Mouse (Mus musculus) retina, postnatal 1 day (tissue): ENCODE results near the gene Asb10.
"Not testable (repeated sequence)": the region's sequence is repeated elsewhere in the genome, so short reads cannot be mapped to it uniquely, and the experiment has no call there.

Experiments
- DNase-seq: peaks from one replicate; pipeline ENCODE4 v3.0.0-alpha.2; 2012

Asb10 gene

DNA sequence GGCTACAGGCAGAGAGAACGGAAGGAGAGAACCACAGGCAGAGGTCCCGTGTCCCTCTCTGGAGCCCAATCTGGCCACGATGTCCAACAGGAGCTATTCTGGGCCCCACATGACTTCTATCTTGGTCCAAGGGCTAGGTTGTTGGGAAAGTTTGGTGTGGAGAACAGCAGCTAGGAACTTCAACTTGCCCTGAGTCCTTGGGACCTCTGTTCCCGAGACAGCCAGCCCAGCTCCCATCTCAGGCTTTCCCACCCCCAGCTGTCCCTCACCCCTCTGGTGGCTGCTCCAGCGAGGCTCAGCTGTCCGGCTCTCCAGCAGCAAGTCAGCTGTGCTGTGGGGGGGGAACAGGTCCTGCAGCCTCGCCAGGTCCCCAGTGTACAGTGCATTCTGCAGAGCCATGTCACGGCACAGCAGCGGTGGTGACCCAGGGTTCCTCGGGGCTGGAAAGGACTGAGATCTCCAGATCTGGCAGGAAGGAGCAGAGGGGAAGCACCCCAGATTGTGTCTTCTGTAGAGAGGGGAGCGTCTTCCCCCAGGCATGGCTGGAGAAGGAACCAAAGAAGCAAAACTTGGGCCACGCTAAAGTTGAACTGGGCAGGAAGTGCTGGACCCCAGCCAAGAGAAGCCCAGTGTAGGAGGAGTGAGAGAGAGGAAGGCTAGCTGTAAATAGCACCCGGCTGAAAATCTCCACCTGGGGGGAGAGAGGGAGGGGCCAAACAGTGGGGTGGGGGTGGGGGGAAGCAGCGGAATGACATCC lies at the start of gene Asb10:
TSS of gene Asb10 (minus strand) at position 592 of the 757 bp plus-strand sequence.
- DNase-seq, result no peak

DNA sequence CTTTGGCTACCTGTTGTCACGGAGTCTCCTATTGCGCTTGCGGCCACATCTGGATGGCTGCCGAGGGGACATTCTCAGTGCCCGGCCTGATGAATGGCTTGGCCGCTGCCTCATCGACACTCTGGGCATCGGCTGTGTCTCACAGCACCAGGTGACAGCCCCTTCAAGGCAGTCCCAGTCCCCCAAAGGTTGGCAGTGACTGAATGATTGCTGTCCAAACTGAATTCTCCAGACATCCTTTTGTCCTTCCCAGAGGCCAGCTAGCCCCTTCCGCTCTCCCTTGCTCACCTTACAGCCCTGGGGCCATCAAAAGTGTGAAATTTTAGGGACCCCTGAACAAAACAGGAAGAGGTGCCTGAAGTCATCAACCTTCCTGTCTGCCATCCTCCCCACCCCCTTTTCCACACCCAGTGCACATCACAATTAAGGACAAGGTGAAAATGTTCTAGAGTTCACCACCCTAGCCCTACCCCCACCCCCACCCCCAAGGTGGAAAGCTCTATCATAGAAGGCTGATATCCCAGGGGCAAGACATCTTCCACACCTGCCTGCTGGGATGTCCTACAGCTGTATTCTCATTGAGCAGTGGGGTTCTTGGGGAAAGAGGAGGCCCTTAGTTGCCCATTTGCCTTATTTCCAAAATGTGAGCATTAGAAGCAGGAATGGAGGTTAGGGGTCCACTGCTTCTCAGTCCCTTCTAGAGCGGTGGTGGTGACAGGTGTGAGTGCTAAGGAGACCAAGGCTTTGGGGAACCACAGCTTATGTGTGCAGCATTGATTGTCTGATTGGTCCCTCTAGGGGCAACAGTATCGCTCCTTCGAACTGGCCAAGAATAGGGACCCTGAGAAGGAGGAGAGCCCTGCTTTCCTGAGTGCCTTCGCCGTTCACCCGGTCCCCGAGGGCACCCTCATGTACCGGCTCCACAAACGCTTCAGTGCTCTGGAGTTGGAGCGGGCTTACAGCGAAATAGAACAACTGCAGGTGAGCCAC lies 49.0 kb upstream of the Asb10 start:
- DNase-seq, result no peak

DNA sequence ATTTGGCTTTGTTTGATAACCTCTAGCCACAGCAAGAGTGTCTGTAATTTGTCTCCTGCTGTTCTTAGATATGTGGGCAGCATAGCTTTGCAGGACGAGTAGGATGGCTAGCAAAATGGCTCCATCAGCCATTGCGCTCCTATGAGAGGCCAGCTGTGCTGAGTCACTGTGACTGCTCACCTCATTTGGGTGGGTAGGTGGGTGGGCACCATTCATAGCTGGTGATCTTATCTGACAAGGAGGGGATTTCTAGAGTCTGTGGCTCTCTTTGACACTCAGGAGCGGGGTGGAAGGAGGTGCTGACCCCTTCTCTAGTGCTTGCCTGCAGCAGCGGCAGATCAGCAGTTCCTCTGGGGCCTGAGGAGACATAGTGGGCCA lies 46.4 kb upstream of the Asb10 start:
- DNase-seq, result peak; percentile 35

DNA sequence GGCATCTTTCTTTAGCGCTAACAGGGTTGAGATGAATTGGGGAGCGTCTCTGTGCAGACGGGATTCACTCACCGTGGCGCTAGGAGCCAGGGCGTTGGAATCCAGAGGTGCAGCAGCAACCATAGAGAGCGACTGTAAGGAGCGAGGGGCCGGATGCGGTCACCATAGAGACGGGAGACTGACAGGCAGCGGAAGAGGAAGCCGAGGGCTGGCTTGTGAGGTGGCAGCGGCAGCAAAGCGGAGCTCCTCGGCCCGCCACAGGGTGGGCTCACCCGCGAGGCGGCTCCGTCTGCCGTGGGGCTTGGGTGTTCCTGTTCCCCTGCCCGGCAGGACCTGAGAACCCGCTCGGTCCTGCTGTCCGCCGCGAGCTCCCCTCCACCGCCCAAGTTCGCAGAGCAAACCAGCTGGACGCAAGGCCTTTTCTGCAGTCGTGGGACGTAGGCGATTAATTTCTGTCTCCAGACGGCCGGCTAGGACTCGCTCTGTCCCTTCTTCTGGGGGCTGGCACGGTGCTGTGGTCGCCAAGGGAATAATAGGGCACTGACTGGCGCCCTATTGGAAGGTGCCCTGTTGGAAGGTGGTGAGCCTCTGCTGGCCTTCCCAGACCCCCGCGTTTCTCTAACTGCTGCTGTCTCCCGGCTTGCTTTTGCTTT lies 45.9 kb upstream of the Asb10 start, which contains the start of gene Chpf2:
TSS of gene Chpf2 (plus strand) at position 195 of the 653 bp plus-strand sequence.
- DNase-seq, result peak; percentile 91

DNA sequence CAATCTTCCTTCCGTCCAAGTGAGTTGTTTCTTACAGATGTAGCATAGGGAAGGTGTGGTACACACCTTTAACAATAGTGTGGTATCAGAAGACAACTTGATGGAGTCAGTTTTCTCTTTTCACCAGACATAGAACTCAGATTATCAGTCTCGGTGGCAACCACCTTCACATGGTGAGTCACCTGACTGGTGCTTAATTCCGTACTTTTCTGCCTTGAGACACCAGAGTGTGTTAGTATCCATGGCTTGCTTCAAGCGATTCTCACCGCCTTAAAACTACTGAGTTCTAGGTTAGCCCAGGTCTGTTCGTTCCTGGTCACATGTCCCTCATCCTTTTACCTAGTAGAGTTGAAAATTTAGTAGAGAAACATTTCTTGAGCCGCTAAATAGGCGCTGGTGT lies 45.3 kb upstream of the Asb10 start:
- no peak for DNase-seq

DNA sequence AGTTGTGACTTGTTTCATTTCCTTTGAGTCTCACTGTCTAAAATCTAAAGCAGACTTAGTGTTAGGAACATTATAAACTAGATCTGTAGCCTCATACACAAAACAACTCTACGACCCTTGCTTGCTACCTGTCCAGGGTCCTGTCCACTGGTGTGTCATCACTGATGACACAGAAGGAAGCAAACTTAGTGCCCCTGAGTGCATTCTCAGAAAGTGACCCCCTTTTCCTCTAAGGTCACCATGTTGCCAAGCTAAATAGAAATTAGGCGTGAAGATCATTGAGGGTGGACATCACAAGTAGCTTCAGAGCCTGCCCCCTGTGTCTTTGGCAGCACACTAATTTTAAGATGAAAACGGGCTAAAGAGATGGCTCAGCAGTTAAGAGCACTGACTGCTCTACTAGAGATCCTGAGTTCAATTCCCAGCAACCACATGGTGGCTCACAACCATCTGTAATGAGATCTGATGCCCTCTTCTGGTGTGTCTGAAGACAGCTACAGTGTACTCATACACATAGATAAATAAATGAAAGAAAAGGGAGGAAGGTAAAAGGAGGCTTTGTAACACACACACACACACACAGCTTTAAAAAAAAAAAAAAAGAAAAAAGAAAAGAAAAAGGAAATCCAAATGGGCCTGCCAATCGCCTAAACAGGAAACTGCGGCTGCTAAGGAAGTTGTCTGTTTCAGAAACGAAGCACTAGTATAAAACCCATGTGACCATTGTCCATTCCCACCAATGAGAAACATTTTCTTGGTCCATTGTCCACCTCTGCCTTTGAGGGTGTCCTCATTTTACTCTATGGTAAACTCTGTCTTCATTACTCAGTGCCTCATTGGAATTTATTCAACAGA lies 37.6 kb upstream of the Asb10 start:
- DNase-seq, result no peak

DNA sequence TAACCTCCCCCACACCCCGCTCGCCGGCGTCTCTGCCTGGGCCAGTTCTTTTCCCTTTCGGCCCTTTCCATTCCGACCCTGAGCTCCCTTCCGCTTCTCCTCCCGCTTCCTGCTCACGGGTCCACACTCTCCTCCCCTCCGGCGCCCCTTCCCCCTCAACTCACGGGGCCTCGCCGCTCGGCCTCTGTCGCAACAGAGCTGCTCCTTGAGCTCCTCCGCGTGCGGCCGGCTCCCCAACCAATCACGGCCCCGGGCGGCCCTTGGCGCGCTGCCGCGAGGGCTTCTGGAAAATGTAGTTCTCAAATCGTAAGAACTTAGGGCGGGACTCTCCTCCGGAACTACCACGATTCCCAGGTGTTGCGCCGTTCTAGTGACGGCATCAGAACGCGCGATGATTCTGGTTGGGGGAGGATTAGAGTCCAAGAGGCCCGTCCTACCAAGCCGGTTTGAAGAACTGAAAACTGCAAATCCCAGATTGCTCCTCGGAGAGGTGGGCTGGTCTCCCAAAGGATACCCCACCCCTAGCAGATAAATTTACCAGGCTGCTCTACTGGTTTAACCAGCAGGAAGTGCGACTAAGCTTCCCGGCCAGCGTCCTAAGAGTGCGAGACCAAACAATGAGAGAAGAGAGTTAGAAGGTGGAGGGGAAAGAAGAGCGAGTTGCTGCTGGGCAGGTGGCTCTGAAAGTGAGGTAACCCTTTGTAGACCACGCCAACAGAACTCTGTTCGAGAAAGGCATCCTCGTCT lies 36.6 kb upstream of the Asb10 start, which contains the start of gene Abcf2:
TSS of gene Abcf2 (minus strand) at position 285 of the 747 bp plus-strand sequence.
- DNase-seq, result peak; percentile 100

DNA sequence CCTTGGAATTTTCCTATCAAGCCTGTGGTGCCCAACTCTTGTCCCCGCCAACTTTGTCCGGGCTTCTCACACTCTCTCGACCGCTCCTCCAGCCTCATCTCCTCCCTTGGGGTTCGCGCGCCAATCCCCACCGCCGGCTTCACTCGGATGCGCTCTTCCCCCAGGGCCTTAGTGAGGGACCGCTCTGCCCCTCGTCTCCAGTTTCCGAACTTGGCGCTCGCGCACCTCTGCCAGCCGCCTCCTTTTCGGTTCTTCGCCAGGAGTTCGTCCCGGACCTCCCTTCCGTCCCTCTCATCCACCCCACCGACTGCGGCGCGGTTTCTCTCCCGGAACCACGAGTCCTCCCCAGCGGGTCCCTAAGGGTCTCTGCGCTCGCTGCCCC lies 36.0 kb upstream of the Asb10 start:
- DNase-seq, result no peak

DNA sequence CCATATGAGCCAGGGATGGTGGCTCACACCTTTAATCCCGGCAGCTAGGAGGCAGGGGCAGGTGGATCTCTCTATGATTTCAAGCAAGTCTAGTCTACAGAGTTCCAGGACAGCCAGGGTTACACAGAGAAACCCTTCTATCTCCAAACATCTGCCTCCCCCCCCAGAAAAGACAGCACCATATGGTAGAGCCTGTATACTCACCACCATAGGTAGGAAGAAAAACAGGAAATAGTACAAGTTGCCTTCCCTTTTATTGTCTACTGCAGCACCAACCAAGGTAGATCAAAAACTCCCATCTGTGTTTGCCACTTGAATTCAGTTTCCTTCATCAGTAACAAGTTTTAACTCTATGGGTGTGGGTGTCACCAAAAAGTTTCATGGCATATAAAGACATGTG lies 35.2 kb upstream of the Asb10 start:
- DNase-seq, result no peak

DNA sequence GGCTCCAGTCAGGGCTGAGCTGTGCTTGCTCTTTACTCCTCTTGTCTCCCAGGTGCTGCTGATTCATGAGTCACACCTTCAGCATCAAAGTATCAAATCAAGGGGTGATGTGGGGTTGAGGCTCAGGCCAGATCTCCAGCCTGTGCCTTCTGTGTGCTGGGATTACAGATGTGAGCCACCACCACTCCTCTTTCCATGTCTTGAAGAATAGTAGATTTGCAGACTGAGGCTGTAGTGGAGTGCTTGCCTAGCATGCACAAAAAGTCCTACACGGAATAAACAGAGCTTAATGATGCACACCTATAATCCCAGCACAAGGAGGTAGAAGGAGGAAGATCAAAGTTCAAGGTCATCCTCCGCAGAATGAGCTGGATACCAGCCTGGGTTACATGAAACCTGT lies 15.9 kb upstream of the Asb10 start, which contains the start of gene 4931409K22Rik:
TSS of gene 4931409K22Rik (minus strand) at position 101 of the 400 bp plus-strand sequence.
- no peak for DNase-seq

DNA sequence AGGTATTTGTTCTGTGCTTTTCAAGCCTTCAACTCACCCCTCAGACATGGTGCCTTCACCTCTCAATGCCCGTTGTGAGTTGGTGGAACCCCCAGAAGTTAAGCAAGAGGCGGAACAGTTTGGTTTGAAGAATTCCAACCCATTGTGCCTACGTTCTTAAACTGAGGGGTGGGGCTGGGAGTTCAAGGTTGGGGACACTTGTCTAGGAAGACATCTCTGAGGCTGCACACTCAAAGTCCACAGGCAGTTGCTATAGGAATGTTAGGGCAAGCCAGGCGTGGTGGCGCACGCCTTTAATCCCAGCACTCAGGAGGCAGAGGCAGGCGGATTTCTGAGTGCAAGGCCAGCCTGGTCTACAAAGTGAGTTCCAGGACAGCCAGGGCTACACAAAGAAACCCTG lies 14.6 kb upstream of the Asb10 start:
- DNase-seq, result not testable (repeated sequence)

DNA sequence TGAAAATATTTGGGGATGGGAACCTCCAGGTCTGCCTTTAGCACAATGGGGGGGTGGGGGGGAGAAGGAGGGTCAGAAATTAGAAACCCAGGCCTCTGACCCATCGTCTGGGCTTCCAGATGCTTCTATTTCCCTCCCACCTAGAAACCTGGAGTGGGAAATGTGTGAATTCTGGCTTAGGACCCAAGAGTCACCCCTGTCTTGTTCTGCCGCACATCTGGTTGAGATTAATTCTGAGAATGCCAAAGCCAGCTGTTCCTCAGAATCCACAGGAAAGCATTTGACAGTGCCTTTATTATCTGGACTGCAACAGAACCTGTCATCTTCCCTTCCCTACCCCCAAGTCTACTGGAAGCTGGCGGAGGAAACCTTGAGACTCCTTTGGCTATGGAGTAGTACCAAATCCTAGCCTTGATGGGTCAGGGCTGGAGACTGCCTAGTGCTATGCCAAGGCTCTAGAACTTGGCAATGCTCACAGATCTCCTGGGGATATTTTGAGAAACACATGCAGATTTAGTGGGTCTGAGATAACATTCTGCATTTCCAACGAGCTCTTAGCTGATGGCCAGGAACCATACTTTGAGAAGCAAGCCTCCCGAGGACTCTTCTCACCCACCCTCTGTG lies 13.0 kb upstream of the Asb10 start:
- DNase-seq, result no peak

DNA sequence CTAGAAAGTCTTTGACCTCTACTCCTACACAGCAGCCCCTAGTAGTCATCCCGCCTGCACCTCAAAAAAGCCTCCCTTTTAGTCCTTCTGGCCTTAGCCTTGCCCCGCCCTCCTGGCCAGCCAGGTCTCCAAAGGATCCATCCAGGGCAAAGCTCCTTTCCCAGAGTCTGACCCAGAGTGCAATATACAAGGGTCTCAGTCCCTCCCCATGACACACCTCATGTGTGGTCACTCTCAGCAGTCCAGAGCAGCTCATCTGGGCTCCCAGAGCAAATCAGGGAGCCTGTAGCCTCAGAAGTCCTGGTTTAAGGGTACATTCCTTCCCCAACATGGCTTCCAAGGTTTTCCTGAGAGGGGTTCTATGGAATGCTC lies 10.5 kb upstream of the Asb10 start:
- no peak for DNase-seq

DNA sequence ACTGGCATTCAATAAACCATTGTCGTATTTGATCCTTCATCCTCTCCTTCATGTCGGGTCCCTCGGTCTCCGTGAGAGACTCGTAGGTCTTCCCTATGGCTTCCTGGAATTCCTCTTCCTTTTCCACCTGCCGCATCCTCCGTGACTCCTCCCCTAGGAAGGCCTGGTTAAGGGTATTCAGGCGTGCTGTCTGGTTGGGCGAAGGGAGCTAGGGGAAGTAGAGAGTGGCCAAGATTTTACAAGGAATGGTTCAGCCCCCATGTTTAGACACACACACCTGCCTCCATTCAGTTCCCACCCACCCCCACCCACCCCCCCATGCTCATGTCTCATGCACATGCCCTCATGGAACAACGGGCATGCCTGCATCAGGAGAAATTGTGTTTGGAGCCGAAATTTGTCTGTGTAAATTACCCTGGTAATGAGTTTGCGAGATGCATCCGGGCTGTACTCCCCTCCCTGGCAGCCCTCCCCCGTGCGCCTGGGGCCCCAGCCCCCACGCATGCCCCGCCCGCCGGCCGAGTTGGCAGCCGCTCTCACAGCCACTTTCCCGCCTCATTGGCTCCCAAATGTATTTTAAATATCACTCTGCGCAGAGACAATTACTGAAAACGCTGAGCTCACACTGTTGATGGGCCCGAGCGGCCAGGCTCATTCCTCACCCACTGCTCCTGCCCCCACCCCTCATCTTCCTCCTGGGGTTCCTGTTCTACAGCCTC lies 10.0 kb upstream of the Asb10 start:
- peak; percentile 82 for DNase-seq

DNA sequence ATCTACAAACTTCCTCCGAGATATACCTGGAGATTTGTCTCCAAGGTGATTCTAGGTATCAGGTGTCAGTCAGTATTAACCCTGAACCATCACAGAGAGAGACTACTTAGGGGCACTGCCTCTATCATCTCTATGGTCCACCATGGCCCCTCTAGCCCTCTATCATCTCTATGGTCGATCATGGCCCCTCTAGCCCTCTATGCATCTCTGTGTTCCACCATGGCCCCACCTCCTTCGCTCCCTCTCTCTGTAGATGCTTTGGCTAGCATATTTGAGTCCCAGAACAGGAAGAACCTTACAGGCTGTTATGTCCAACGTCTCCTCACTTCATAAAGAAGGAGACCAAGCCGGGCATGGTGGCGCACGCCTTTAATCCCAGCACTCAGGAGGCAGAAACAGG lies 1.9 kb upstream of the Asb10 start:
- DNase-seq, result peak; percentile 43

DNA sequence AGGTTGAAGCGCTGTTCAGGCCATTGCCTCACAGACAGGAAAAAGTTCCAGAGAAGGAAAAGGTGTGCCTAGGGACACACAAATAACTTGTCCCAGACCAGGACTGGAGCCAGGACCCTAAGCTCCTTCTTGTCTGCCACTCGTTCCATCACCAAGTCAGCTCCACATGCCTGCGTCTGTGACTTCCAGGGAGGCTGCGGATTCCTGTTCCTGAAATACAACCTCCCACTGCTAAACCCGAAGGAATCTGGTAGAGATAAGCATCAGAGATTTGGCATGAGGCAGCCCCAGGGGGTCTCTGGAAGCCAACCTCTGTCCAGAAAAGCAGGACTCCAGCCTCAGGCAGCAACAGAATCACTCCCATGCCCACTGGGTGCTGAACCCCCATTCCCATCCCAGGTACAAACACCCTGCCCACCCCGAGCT lies 379 bp upstream of the Asb10 start:
- no peak for DNase-seq

DNA sequence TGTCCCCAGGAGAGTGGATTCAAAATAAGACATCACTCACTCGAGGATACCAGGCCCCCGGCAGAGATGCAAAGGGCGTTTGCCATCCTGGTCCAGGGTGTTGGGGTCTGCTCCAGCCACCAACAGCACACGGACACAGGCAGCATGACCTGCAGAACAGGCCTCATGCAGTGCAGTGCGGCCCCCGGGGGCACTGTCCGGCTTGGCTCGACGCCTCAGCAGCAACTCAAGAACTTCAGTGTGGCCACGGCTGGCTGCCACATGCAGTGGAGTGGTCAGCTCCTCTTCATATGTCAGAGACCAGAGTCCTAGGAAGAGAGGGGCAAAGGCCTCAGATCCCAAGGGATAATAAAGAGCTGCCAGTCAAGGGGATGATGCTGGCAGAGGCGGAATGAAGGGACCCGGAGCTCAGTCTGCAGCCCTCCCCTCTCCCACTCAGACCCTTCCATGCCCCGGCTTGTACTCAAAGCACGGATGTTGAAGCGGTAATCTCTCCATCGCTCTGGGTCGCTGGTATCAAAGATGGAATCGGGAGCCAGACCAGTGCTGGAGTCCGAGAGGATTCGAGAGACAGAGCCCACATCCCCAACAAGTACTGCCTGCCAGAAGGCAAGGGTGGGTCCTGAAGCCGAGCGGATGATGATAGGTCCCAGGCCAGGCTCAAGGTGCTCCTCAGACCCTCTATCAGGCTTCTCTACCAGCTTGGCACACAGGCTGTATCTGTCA lies 1.0 kb downstream of the Asb10 start:
- no peak for DNase-seq

DNA sequence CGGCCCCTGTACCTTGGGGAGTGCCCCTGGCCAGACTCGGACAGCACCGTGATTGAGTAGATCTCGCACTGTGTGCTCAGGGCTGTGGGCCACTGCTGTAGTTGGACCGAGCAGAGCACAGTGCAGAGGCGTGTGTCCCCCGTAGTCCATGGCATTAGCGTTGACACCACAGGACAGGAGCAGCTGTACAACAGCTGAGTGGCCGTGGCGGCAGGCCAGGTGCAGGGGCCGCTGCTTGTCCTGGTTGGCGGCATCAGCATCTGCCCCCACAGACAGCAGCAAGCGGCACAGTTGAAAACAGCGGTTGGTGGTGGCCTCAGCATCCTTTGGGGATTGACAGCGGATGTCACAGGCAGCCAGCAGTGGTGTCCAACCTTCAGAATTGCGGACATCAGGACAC lies 3.2 kb downstream of the Asb10 start:
- DNase-seq, result no peak

DNA sequence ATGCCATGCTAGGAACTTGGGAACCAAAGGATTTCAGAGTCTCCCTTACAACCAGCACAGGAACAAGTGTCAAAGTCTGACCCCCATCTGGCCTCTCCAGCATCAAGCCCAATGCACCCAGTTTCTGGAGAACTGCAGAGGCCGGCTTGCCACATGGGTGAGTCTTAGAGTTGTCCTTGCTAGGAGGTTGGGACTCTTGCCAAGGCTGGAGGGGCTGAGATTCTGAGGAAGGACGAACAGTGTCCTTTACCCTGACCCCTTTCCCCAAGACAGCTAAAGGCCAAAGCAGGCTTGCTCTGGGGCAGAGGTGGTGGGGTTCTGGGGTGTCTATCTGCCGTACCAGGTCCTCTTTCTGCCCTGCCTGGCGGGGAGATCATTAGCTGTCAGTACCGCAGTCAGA lies 4.3 kb downstream of the Asb10 start:
- DNase-seq, result no peak

DNA sequence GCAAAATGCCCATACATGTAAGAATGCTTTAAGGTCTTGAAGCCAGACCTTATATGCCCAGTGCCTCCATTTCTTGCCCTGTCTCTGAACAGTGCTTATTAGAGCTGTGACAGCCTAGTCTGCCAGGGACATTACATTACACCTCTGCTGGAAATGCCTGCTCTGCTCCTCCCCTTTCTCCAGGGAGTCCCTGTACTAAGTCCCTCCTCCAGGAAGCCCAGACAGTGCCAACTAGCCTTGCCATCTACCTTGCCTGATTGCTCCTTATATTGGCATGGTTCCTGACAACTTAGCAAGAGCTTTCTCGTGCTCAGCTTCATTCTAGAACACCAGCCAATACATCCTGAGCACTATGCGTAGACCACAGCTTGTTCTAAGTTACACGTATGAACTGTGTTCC lies 5.0 kb downstream of the Asb10 start:
- DNase-seq, result no peak
